Mouse (Mus musculus) mesoderm, embryonic 11.5 days (tissue): ENCODE measurements around the gene Catsperd.

Source experiments
- DNase-seq: peaks from one replicate; pipeline ENCODE4 v3.0.0-alpha.2; 2012; ENCODE audit warnings: low read depth, low spot score

Gene Catsperd

GRCm38 (mm10) chr17:56664333-56664732 lies 36.4 kb downstream of the Catsperd start:
- peak; percentile 65 for DNase-seq

- no peak for DNase-seq
These were observed 38.4 kb downstream of the Catsperd start for GRCm38 (mm10) chr17:56666384-56666783.

GRCm38 (mm10) chr17:56667591-56667990 lies 39.6 kb downstream of the Catsperd start:
- no peak for DNase-seq

GRCm38 (mm10) chr17:56668384-56669144 lies 40.6 kb downstream of the Catsperd start:
- peak; percentile 91 for DNase-seq

- DNase-seq: no peak
These were observed 41.8 kb downstream of the Catsperd start for GRCm38 (mm10) chr17:56669766-56670165.

GRCm38 (mm10) chr17:56672941-56673646 lies 45.2 kb downstream of the Catsperd start, which contains the start of gene Ranbp3:
Ranbp3 (plus strand) TSS chr17:56673294.
- DNase-seq: peak; percentile 100

GRCm38 (mm10) chr17:56673647-56674416 lies 45.9 kb downstream of the Catsperd start:
- no peak for DNase-seq

GRCm38 (mm10) chr17:56681791-56682190 lies 53.8 kb downstream of the Catsperd start:
- DNase-seq: no peak

- no peak for DNase-seq
These were observed 54.9 kb downstream of the Catsperd start for GRCm38 (mm10) chr17:56682880-56683279.

- DNase-seq: no peak
These were observed 55.7 kb downstream of the Catsperd start for GRCm38 (mm10) chr17:56683546-56684140.

- DNase-seq: no peak
These were observed 56.7 kb downstream of the Catsperd start for GRCm38 (mm10) chr17:56684649-56685048.

GRCm38 (mm10) chr17:56686801-56687200 lies 58.9 kb downstream of the Catsperd start:
- DNase-seq: no peak

GRCm38 (mm10) chr17:56688045-56688444 lies 60.1 kb downstream of the Catsperd start:
- DNase-seq: no peak

- DNase-seq: no peak
These were observed 60.7 kb downstream of the Catsperd start for GRCm38 (mm10) chr17:56688689-56689088.

- DNase-seq: no peak
These were observed 65.5 kb downstream of the Catsperd start for GRCm38 (mm10) chr17:56693395-56693794.

- DNase-seq: no peak
These were observed 65.9 kb downstream of the Catsperd start for GRCm38 (mm10) chr17:56693851-56694310.

GRCm38 (mm10) chr17:56700451-56700850 lies 72.5 kb downstream of the Catsperd start:
- no peak for DNase-seq

- DNase-seq: no peak
These were observed 75.1 kb downstream of the Catsperd start for GRCm38 (mm10) chr17:56703038-56703437.

GRCm38 (mm10) chr17:56706515-56706914 lies 78.6 kb downstream of the Catsperd start:
- DNase-seq: no peak

GRCm38 (mm10) chr17:56708692-56709091 lies 80.7 kb downstream of the Catsperd start:
- DNase-seq: no peak

GRCm38 (mm10) chr17:56709708-56710107 lies 81.8 kb downstream of the Catsperd start:
- DNase-seq: no peak
